Mouse (Mus musculus) neural tube, embryonic 11.5 days (tissue): Measurements from ENCODE around the gene Laptm4a. TPM values are rescaled to one million over a fixed set of nuclear protein-coding genes. Genes with fewer than 3 reads are reported as not detected.
"Not testable (repeated sequence)": the region's sequence is repeated elsewhere in the genome, so short reads cannot be mapped to it uniquely, and the experiment has no call there.

Source experiments
- ATAC-seq: fragments of 200-750 bp; cut with Nextera tagmentation; 2 replicates; pipeline ENCODE4 v1.8.0; 2017; ENCODE audit warnings: moderate number of reproducible peaks, mild to moderate bottlenecking, moderate TSS enrichment, moderate library complexity; ENCODE audit not compliant: insufficient read depth, low FRiP score, low TSS enrichment
- DNase-seq: peaks from one replicate; pipeline ENCODE4 v3.0.0-alpha.2; 2015; ENCODE audit warnings: low spot score
- H3K27ac ChIP-seq: fragments of 300-500 bp; sonication (generic); 2 replicates; pipeline ENCODE4 v1.5.1; 2014; ENCODE audit warnings: low read depth, mild to moderate bottlenecking, low read length
- H3K27me3 ChIP-seq: fragments of 300-500 bp; sonication (generic); 2 replicates; pipeline ENCODE4 v1.6.1; 2014; ENCODE audit warnings: mild to moderate bottlenecking, low read length, mixed read lengths; ENCODE audit not compliant: control insufficient read depth, insufficient read depth
- H3K36me3 ChIP-seq: fragments of 300-500 bp; sonication (generic); 2 replicates; pipeline ENCODE4 v1.6.1; 2014; ENCODE audit warnings: mild to moderate bottlenecking, low read length, moderate library complexity, mixed read lengths; ENCODE audit not compliant: control insufficient read depth, insufficient read depth
- H3K4me1 ChIP-seq: fragments of 300-500 bp; sonication (generic); 2 replicates; pipeline ENCODE4 v1.6.1; 2014; ENCODE audit warnings: low read length, mixed read lengths; ENCODE audit not compliant: control insufficient read depth, insufficient read depth
- H3K4me2 ChIP-seq: fragments of 300-500 bp; sonication (generic); 2 replicates; pipeline ENCODE4 v1.6.1; 2014; ENCODE audit warnings: low read depth, mild to moderate bottlenecking, moderate library complexity
- H3K4me3 ChIP-seq: fragments of 300-500 bp; sonication (generic); 2 replicates; pipeline ENCODE4 v1.5.1; 2014; ENCODE audit warnings: low read depth, low read length
- H3K9ac ChIP-seq: fragments of 300-500 bp; sonication (generic); 2 replicates; pipeline ENCODE4 v1.6.1; 2014; ENCODE audit warnings: mild to moderate bottlenecking, low read length
- H3K9me3 ChIP-seq: fragments of 300-500 bp; sonication (generic); 2 replicates; pipeline ENCODE4 v1.6.1; 2016; ENCODE audit warnings: low read length; ENCODE audit not compliant: control insufficient read depth
- WGBS: fragments of 180-500 bp; shearing (Covaris S2); extraction: QIAGEN DNeasy Blood & Tissue Kit; methylation state at CpG from one replicate; pipeline ENCODE4 v1.1.7; 2014; 5-methylcytosine and 5-hydroxymethylcytosine counted together
- polyA plus RNA-seq: library from polyadenylated mRNA; unstranded; fragments of >200 nt; fragmentation: Nextera tagmentation; extraction: Ambion mirVana; gene quantifications from 2 replicates; pipeline ENCODE4 v1.2.1, GENCODE M21; 2014

Gene Laptm4a
- polyA plus RNA-seq, 1 experiment from 2014 or later: 166 TPM

DNA sequence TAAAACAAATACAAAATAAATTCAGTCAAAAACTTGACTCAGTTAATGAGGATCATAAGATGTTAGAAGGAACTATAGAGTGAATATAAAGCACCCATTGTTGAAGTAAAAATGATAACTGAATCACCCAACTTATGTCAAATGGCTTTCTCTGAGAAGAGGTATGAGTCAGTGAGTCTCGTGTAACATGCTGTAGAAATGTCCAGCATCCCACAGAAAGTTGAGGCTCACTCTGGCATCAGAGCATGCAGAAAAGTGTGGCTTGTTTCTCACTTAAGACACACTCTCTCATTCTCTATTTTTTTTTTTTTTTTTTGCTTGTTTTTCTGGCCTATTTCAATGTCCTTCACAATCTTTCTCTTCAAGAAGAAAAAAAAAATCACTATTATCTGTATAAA is 469 bp upstream of the Laptm4a start:
- Histone ChIP-seq H3K4me1 (peaks cover 16% of the 10 kb centered on the region), H3K27me3 (no peaks in the 10 kb centered on the region), H3K4me2 (peak overlapping the region; percentile 19), H3K36me3 (peaks cover under 1% of the 10 kb centered on the region; the same call in 1 of the 2 replicates), H3K9ac (peak overlapping the region; percentile 91), H3K9me3 (no peaks in the 10 kb centered on the region), H3K27ac (peak overlapping the region; percentile 83), H3K4me3 (peak overlapping the region; percentile 81; the same call in 1 of the 2 replicates)
- DNase-seq (no peak), ATAC-seq (no peak)
- 45% methylated on average over 1 of the region's 1 CpGs for WGBS

DNA sequence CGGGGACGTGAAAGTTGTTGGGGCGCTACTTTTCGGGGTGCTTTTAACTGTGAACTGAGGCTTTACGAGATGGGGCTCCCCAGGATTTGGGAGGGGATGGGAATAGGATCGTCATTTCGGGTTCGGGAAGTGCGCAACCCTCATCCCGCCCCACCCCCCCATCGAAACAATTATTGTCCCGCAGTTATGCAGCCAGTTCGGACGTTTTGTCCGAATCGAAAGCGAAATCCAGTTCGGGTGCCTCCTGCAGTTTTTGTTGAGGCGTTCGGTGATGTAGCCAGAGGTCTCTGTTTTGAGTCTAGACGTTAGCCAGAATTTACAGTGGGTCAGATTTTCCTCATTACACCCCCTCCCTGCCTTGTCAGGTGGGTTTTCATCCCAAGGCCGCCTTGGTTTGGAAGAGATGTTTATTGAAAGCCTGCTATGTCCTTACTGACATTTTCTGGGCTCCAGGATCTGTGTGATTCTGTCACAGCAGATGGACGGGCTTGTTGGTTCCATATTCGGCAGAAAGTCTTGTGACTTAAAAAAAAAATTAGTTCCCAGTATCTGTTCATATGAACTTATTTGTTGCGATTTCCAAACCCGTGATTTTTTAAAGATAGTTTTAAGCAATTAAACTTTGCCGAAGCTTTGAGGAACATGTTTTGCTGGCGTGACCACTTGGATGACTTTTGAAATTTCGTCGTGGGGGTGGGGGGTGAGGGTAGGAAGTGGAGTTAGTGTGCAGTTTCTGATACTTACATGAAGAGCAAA is 1.1 kb downstream of the Laptm4a start:
- Histone ChIP-seq H3K27ac (peak overlapping the region; percentile 83), H3K4me2 (peak overlapping the region; percentile 76), H3K4me1 (peaks cover 13% of the 10 kb centered on the region), H3K9ac (peak overlapping the region; percentile 91), H3K27me3 (no peaks in the 10 kb centered on the region), H3K36me3 (peaks cover 3% of the 10 kb centered on the region; the same call in 1 of the 2 replicates), H3K4me3 (peak overlapping the region; percentile 81), H3K9me3 (no peaks in the 10 kb centered on the region)
- WGBS: 5% methylated on average over 30 of the region's 30 CpGs
- no peak for DNase-seq
- ATAC-seq: no peak

DNA sequence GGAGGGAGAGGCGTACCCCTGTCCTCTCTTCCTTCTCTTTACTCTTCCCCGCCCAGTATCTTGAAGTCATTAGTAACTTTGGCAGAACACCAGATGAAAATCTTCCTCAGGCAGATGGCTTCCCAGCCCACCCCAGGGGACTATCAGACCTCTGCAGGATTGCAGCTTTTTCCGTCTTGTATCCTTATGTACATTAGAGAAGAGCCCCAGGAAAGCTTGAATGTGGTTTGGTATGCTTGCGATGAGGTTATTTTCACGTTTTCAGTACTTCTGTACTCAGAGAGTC is 1.6 kb downstream of the Laptm4a start:
- DNase-seq: no peak
- Histone ChIP-seq H3K36me3 (peaks cover 3% of the 10 kb centered on the region; the same call in 1 of the 2 replicates), H3K9ac (peak overlapping the region; percentile 91), H3K9me3 (no peaks in the 10 kb centered on the region), H3K4me1 (peaks cover 13% of the 10 kb centered on the region), H3K27ac (no peak overlapping the region), H3K4me2 (peak overlapping the region; percentile 76), H3K27me3 (no peaks in the 10 kb centered on the region), H3K4me3 (peak overlapping the region; percentile 81)
- 35% methylated on average over 5 of the region's 5 CpGs for WGBS
- ATAC-seq: no peak

DNA sequence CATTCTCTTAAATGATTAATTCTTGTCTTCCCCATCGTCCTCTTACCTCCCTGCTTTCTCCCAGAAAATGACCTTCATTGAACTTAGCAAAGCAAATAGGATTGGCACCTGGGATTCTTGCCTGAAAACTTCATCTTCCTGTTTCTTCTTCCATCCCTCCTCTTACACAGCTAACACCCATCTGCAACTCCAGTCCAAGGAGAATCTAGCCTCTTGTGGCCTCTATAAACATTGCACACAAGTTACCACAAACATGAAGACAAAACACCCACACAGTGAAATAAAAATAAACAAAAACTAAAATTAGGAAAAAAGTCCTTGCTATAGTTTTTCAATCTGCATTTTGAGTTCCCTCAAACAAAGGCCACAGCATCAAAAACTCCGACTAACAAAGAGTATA is 2.1 kb downstream of the Laptm4a start:
- no peak overlapping the region; the same call in 1 of the 2 replicates for H3K9ac ChIP-seq
- peak overlapping the region; percentile 76 for H3K4me2 ChIP-seq
- DNase-seq: no peak
- no peak overlapping the region for H3K27ac ChIP-seq
- H3K36me3 ChIP-seq: peaks cover 3% of the 10 kb centered on the region; the same call in 1 of the 2 replicates
- H3K4me1 ChIP-seq: peaks cover 13% of the 10 kb centered on the region
- peak overlapping the region; percentile 81 for H3K4me3 ChIP-seq
- no peak for ATAC-seq
- H3K9me3 ChIP-seq: no peaks in the 10 kb centered on the region
- WGBS: 58% methylated on average over 2 of the region's 2 CpGs
- no peaks in the 10 kb centered on the region for H3K27me3 ChIP-seq

DNA sequence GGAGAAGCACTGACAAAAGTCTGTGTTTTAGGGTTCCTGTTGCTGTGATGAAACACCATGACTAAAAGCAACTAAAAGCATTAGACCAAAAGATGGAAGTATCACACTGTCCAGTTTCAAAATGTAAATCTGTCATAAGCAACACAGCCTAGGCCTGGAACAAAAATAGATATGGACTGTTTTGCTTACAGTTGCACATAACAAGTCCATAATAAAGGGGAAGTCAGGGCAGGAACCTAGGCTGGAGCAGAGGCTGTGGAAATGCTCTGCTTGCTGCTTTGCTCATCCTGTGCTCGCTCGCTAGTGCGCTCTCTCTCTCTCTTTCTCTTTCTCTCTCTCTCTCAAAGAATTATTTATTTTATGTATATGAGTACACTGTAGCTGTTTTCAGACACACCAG is 6.2 kb downstream of the Laptm4a start:
- no peak overlapping the region for H3K4me3 ChIP-seq
- H3K4me1 ChIP-seq: peaks cover 15% of the 10 kb centered on the region
- H3K27me3 ChIP-seq: no peaks in the 10 kb centered on the region
- ATAC-seq (no peak), DNase-seq (no peak)
- H3K27ac ChIP-seq: no peak overlapping the region
- peaks cover 3% of the 10 kb centered on the region; the same call in 1 of the 2 replicates for H3K36me3 ChIP-seq
- H3K9ac ChIP-seq: no peak overlapping the region
- no peak overlapping the region for H3K4me2 ChIP-seq
- H3K9me3 ChIP-seq: no peaks in the 10 kb centered on the region
- whole genome bisulfite sequencing: 96% methylated on average over 3 of the region's 3 CpGs

DNA sequence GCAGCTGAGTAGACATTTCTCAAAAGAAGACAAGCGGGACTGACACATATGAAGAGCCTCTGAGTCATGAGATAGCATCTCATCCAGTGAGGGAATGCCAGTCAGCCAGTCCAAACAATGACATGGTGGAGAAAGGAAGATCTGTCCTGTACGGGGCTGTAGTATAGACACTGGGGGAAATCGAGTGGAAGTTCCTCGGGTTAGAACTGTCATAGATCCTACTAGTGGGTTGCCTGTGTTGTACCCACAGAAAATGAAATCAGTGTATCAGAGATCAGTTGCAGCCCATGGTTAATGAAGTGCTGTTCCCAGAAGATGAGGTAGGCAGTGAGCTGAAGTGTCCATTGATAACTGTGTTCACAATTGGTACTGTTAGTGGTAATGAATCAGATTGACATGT is 7.3 kb downstream of the Laptm4a start:
- Histone ChIP-seq H3K27ac (no peak overlapping the region), H3K27me3 (no peaks in the 10 kb centered on the region), H3K4me2 (no peak overlapping the region), H3K4me3 (no peak overlapping the region), H3K36me3 (peaks cover 6% of the 10 kb centered on the region; the same call in 1 of the 2 replicates), H3K4me1 (peaks cover 5% of the 10 kb centered on the region; the same call in 1 of the 2 replicates), H3K9me3 (no peaks in the 10 kb centered on the region), H3K9ac (no peak overlapping the region)
- no peak for DNase-seq
- 87% methylated on average over 4 of the region's 4 CpGs for WGBS
- ATAC-seq: no peak

DNA sequence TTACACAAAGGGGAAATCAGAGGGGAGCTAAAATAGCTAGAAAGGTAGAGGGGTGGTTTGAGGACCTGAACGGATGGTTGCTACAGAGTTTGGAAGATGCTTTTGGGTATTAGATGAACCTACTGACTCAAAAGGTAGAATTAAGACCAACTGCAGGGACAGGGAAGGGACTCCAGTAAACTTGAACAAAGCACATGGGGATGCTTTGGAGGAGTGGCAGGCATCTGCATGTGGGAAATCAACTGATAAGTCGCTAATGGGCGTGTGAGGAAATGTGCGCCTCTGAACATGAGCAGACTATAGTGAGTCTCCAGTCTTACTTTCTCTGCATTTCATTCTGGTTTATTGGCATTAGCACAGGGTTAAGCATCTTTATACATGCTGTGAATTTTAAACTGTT is 9.6 kb downstream of the Laptm4a start:
- 91% methylated on average over 4 of the region's 4 CpGs for WGBS
- H3K27ac ChIP-seq: no peak overlapping the region
- H3K4me2 ChIP-seq: no peak overlapping the region
- no peaks in the 10 kb centered on the region for H3K27me3 ChIP-seq
- no peak overlapping the region for H3K4me3 ChIP-seq
- H3K9ac ChIP-seq: no peak overlapping the region
- no peaks in the 10 kb centered on the region for H3K9me3 ChIP-seq
- no peak for DNase-seq
- 0 out of 2 replicates have a peak, but pooled peaks cover 2% of the 10 kb centered on the region for H3K4me1 ChIP-seq
- H3K36me3 ChIP-seq: peaks cover 8% of the 10 kb centered on the region
- ATAC-seq: no peak

DNA sequence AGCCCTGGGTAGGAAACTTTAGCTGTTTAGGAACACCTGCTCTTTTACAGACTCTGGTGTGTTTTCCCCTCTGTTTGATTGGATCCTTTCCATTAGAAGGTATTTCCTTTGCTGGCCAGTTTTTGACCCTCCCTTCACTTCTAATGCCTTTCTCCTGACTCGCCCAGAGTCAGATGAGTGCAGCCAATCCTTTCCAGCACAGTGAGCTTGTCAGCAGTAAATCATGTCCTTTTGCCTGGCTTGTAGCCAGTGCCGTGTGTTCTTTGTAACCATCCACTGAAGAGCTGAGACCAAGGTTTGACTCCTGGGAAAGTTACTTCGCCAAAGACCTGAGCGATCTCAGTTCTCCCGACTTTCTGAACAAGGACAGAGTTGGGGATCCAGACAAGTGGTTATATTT is 13.9 kb downstream of the Laptm4a start:
- Histone ChIP-seq H3K27ac (no peak overlapping the region), H3K9ac (no peak overlapping the region), H3K9me3 (no peaks in the 10 kb centered on the region), H3K4me2 (no peak overlapping the region), H3K4me3 (no peak overlapping the region), H3K4me1 (no peaks in the 10 kb centered on the region), H3K27me3 (no peaks in the 10 kb centered on the region), H3K36me3 (peaks cover 16% of the 10 kb centered on the region)
- ATAC-seq: no peak; the same call in 1 of the 2 replicates
- no peak for DNase-seq
- WGBS: 64% methylated on average over 5 of the region's 5 CpGs

DNA sequence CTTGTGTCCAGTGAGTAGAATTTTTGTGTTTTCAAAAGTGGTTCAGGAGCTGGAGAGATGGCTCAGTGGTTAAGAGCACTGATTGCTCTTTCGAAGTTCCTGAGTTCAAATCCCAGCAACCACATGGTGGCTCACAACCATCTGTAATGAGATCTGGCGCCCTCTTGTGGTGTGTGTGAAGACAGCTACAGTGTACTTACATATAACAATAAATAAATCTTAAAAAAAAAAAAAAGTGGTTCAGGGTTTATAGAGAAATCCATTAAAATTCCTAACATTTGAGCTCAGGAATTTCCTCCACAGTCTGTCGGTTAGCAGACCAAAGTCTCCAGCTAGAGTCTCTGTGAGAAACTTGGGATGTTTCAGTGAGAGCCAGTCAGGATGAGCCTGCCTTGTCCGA is 14.7 kb downstream of the Laptm4a start:
- WGBS: 79% methylated on average over 4 of the region's 4 CpGs
- H3K4me2 ChIP-seq, DNase-seq, H3K27me3 ChIP-seq, H3K4me1 ChIP-seq, H3K9me3 ChIP-seq, ATAC-seq, H3K4me3 ChIP-seq, H3K27ac ChIP-seq, H3K9ac ChIP-seq: not testable (repeated sequence)
- peaks cover 16% of the 10 kb centered on the region for H3K36me3 ChIP-seq
